In genomic region chr11:107310338-107311121, GRCm38 (mm10) we compare ENCODE assay signal across 13 mouse cellular contexts.
DNase-seq lines count a peak whose midpoint lies in the region; ATAC-seq and TF ChIP-seq lines count a peak whose summit lies in the region.
"Had no signal": no experiment of that assay in that cellular context is flagged by ENCODE, and none has a peak within 500 bp of the region (broad histone marks: within the 10 kb centered on the region; RNA-seq: fewer than 3 reads in every experiment).

No protein-coding gene starts in this region.

- peak overlapping the region; percentile 25; the same call in 1 of the 2 replicates for H3K27ac ChIP-seq in heart, embryonic 12.5 days (ENCODE audit: poor library complexity, severe bottlenecking)
- 0 out of 2 replicates have a peak overlapping the region, but pooled peaks have one; percentile 5 for H3K27ac ChIP-seq in liver, embryonic 12.5 days
- peak overlapping the region; percentile 47; the same call in 1 of the 2 replicates for H3K27ac ChIP-seq in midbrain, postnatal 0 days (ENCODE audit: low read depth, low read length)
- H3K27ac ChIP-seq: limb, embryonic 13.5 days had no signal

- H3K36me3 ChIP-seq in heart, embryonic 12.5 days = peaks cover 3% of the 10 kb centered on the region; the same call in 1 of the 2 replicates
- peaks cover 26% of the 10 kb centered on the region for H3K36me3 ChIP-seq in liver, embryonic 12.5 days
- H3K36me3 ChIP-seq in midbrain, postnatal 0 days (ENCODE audit: insufficient read depth, low read length) = no peaks in the 10 kb centered on the region

- TF ChIP-seq CTCF in brain, embryonic 14.5 days (IDR thresholded peaks at IDR 0.05; ENCODE audit: borderline replicate concordance, extremely low read depth, insufficient read depth, insufficient read length) = no peak
- TF ChIP-seq CTCF in midbrain, postnatal 0 days (IDR thresholded peaks at IDR 0.05) = no peak

- no peak overlapping the region for H3K4me2 ChIP-seq in heart, embryonic 12.5 days
- H3K4me2 ChIP-seq in liver, embryonic 12.5 days = 0 out of 2 replicates have a peak overlapping the region, but pooled peaks have one; percentile 2
- peak overlapping the region; percentile 18; the same call in 1 of the 2 replicates for H3K4me2 ChIP-seq in midbrain, postnatal 0 days (ENCODE audit: low read depth, low read length, poor library complexity, severe bottlenecking)
- H3K4me2 ChIP-seq: limb, embryonic 13.5 days had no signal

- H3K4me3 ChIP-seq in heart, embryonic 12.5 days = no peak overlapping the region
- no peak overlapping the region for H3K4me3 ChIP-seq in liver, embryonic 12.5 days
- H3K4me3 ChIP-seq in midbrain, postnatal 0 days (ENCODE audit: low read depth, low read length) = no peak overlapping the region
- H3K4me3 ChIP-seq: limb, embryonic 13.5 days had no signal

- no peak for DNase-seq in heart, adult 9 months (ENCODE audit: low spot score in 2 of 2)
- DNase-seq in liver = no peak
- DNase-seq in brain, embryonic 14.5 days (ENCODE audit: low read depth) = peak; percentile 31
- peak; percentile 3 for DNase-seq in midbrain, postnatal 0 days (ENCODE audit: low spot score)
- no peak for DNase-seq in cerebellum, postnatal 14 days
- no peak for DNase-seq in cerebellum, postnatal 4 days (ENCODE audit: low spot score in 2 of 2)
- DNase-seq: gastrocnemius, postnatal 25 days; kidney, adult 9 months; thymus, postnatal 36 days had no signal

- TF ChIP-seq POLR2A in brain, embryonic 14.5 days (IDR thresholded peaks at IDR 0.05; ENCODE audit: borderline replicate concordance, extremely low read depth, insufficient read depth, insufficient read length, poor library complexity, severe bottlenecking) = no peak

- ATAC-seq in heart, embryonic 12.5 days (ENCODE audit: insufficient number of reproducible peaks, low FRiP score) = no peak
- peak; percentile 55 for ATAC-seq in liver, embryonic 12.5 days
- no peak for ATAC-seq in midbrain, postnatal 0 days (ENCODE audit: low FRiP score)

- H3K9me3 ChIP-seq in heart, embryonic 12.5 days (replicated peaks) = peaks cover 7% of the 10 kb centered on the region; the same call in 1 of the 2 replicates
- no peaks in the 10 kb centered on the region for H3K9me3 ChIP-seq in liver, embryonic 12.5 days (replicated peaks)
- no peaks in the 10 kb centered on the region for H3K9me3 ChIP-seq in midbrain, postnatal 0 days (ENCODE audit: low read length)
- H3K9me3 ChIP-seq: G1E had no signal

- 73% methylated on average over 20 of the region's 20 CpGs for WGBS in heart, embryonic 12.5 days
- 59% methylated on average over 20 of the region's 20 CpGs for WGBS in liver, embryonic 12.5 days (ENCODE audit: insufficient replicate concordance)
- 62% methylated on average over 20 of the region's 20 CpGs for WGBS in midbrain, postnatal 0 days

- H3K27me3 ChIP-seq in heart, embryonic 12.5 days (replicated peaks) = no peaks in the 10 kb centered on the region
- H3K27me3 ChIP-seq in liver, embryonic 12.5 days (replicated peaks) = no peaks in the 10 kb centered on the region
- no peaks in the 10 kb centered on the region for H3K27me3 ChIP-seq in midbrain, postnatal 0 days (ENCODE audit: insufficient read depth, low read length)
- H3K27me3 ChIP-seq: limb, embryonic 13.5 days had no signal

- H3K4me1 ChIP-seq in heart, embryonic 12.5 days (replicated peaks) = peaks cover 18% of the 10 kb centered on the region
- peaks cover 9% of the 10 kb centered on the region; the same call in 1 of the 2 replicates for H3K4me1 ChIP-seq in liver, embryonic 12.5 days
- H3K4me1 ChIP-seq in midbrain, postnatal 0 days (ENCODE audit: insufficient read depth, low read length) = peaks cover 4% of the 10 kb centered on the region; the same call in 1 of the 2 replicates
- H3K4me1 ChIP-seq: limb, embryonic 13.5 days had no signal

- no peak overlapping the region for H3K9ac ChIP-seq in heart, embryonic 12.5 days
- H3K9ac ChIP-seq in liver, embryonic 12.5 days = no peak overlapping the region
- H3K9ac ChIP-seq in midbrain, postnatal 0 days (replicated peaks; ENCODE audit: low read length, poor library complexity, severe bottlenecking) = no peak overlapping the region; the same call in 1 of the 2 replicates
- H3K9ac ChIP-seq: limb, embryonic 13.5 days had no signal

Comparison
In these comparisons a context has a peak if more than half of its experiments do, and no peak if none do; other contexts are left out.
1. DNase-seq: peak in brain, embryonic 14.5 days (single experiment) and midbrain, postnatal 0 days (single experiment); none in heart, adult 9 months (0 of 2), liver (single experiment), cerebellum, postnatal 14 days (0 of 2) and cerebellum, postnatal 4 days (0 of 2).
2. Peak in every context shown above with its lines, with median percentiles within 50 percentile points of each other: H3K27ac ChIP-seq.